Mouse (Mus musculus): ENCODE results near the gene Psma6. TPM values are rescaled to one million over a fixed set of nuclear protein-coding genes. Genes with fewer than 3 reads are reported as not detected.

The Psma6 gene
- polyA plus RNA-seq, 1 experiment from 2014 or later: 419 TPM

DNA sequence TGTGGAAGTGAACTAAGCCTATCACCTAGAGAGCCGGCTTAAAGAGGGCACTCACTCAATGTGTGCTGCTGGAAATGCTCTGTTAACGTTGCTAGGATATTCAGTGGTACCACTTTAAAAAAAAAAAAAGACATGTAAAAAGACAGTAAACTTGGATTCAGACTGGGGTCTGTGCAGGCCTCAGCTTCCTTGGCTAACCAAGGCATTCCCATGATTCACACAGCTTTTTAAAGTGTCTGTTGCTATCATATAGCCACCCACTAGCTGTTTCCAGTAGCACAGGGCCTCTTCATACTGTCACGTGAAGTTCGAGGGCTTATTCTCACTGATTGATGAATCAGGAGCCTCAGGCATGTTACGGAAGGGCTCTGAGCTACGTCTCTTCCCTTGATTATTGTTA lies 78.4 kb downstream of the Psma6 start:
- ATAC-seq (ENCODE audit: low FRiP score): no peak
- Histone ChIP-seq H3K4me1 (peaks cover 41% of the 10 kb centered on the region), H3K9ac (no peak overlapping the region), H3K36me3 (no peaks in the 10 kb centered on the region), H3K27ac (no peak overlapping the region), H3K27me3 (no peaks in the 10 kb centered on the region), H3K9me3 (replicated peaks) (no peaks in the 10 kb centered on the region), H3K4me2 (replicated peaks) (no peak overlapping the region), H3K4me3 (no peak overlapping the region)
- 74% methylated on average over 6 of the region's 6 CpGs for WGBS

DNA sequence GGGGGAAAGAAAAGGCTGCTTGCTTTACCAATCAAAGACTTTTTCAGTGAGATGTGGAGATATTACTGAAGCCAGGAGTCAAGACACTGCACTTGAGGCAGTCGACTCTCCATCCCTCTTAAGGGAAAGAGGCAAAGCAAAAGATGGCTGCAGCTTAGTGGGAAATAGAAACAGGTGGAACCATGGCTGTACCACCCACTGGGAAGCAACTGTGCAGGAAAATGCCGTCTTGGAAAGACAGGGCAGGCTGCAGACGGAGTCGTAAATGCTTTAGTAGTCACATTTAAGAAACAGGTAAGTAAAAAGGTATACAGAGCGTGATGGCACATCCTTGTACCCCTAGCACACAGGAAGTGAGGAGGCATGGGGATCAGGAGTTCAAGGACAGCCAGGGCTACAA lies 79.1 kb downstream of the Psma6 start:
- H3K27ac ChIP-seq: peak overlapping the region; percentile 55; the same call in 1 of the 2 replicates

DNA sequence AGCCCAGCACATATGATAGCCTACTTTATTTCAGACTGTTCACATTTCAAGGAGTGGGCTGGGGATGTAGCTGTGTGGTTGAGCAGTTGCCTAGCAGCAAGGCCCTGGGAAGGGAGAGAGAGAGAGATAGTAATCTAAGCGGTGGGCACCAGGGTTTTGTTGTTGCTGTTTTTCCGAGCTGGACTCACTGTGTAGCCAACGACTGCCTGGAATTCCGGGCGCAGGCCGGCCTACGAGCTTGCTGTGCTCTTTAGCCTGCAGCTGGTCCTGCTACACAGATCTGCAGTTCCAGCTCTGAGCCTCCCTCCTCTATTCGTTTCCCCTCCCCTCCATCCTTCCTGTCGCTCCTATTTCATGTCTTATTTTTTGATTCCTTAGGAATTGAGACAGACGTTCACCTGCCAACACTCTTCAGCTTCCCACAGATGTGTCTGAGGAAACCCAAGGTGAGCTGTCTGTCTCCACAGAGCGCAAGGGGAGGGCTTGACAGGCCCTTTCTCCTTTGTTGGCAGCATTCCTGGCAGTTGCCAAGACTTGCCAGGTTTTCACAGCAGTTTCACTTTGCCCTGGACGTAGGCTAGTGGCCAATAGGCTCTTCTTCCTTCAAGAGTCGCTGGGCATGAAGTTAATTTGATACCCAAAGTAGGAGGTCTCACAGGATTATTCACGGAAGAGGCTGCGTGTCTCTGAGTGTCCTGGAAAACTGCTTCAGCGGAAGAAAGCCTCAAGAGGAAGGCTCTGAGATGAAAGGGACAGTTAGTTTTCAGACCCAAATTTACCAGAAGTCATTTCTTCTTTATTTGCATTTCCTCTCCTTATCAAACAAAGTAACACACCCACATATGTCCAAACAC lies 80.2 kb downstream of the Psma6 start:
- peaks cover 45% of the 10 kb centered on the region for H3K4me1 ChIP-seq
- H3K27ac ChIP-seq: peak overlapping the region; percentile 71
- no peaks in the 10 kb centered on the region for H3K27me3 ChIP-seq
- ATAC-seq (ENCODE audit: low FRiP score): peak; percentile 69
- no peaks in the 10 kb centered on the region for H3K9me3 ChIP-seq (replicated peaks)
- no peaks in the 10 kb centered on the region for H3K36me3 ChIP-seq
- 23% methylated on average over 16 of the region's 16 CpGs for WGBS
- no peak overlapping the region for H3K4me3 ChIP-seq
- H3K4me2 ChIP-seq (replicated peaks): peak overlapping the region; percentile 16; the same call in 1 of the 2 replicates
- H3K9ac ChIP-seq: 0 out of 2 replicates have a peak overlapping the region, but pooled peaks have one; percentile 6

More for the DNA sequence above, 79.1 kb downstream of the Psma6 start:
- ATAC-seq (ENCODE audit: low FRiP score): no peak
- WGBS: 72% methylated on average over 5 of the region's 5 CpGs
- no peaks in the 10 kb centered on the region for H3K36me3 ChIP-seq
- H3K4me3 ChIP-seq: no peak overlapping the region
- no peaks in the 10 kb centered on the region for H3K9me3 ChIP-seq (replicated peaks)
- no peaks in the 10 kb centered on the region for H3K27me3 ChIP-seq
- no peak overlapping the region for H3K9ac ChIP-seq
- no peak overlapping the region for H3K4me2 ChIP-seq (replicated peaks)
- peaks cover 45% of the 10 kb centered on the region for H3K4me1 ChIP-seq

DNA sequence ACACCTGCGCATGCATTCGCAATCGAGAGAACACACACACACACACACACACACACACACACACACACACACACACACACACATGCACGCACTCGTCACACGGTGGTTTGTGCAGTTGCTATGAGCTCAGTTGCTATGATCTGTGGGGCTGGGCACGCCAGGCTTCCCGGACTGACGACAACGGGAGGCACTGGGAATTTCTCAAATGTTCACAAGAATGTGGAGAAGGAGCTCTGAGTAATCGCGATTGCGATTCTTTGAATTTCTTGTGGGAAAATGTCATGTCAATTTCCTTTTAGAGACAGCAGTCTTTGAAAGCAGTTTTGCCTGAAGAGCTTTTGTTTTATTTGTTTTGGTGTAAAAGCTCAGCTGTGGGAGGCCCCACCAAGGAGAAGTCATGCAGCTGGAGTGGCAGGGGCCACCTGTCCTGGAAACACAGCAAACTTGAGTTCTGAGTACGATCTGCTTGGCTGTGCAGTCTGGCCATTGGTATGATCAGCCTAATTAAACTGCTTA lies 80.9 kb downstream of the Psma6 start:
- Histone ChIP-seq H3K9ac (no peak overlapping the region), H3K36me3 (no peaks in the 10 kb centered on the region), H3K4me2 (replicated peaks) (peak overlapping the region; percentile 16; the same call in 1 of the 2 replicates), H3K4me3 (no peak overlapping the region), H3K9me3 (replicated peaks) (no peaks in the 10 kb centered on the region), H3K27ac (peak overlapping the region; percentile 71; the same call in 1 of the 2 replicates), H3K4me1 (peaks cover 45% of the 10 kb centered on the region), H3K27me3 (no peaks in the 10 kb centered on the region)
- no peak for ATAC-seq (ENCODE audit: low FRiP score)
- 48% methylated on average over 14 of the region's 14 CpGs for WGBS

DNA sequence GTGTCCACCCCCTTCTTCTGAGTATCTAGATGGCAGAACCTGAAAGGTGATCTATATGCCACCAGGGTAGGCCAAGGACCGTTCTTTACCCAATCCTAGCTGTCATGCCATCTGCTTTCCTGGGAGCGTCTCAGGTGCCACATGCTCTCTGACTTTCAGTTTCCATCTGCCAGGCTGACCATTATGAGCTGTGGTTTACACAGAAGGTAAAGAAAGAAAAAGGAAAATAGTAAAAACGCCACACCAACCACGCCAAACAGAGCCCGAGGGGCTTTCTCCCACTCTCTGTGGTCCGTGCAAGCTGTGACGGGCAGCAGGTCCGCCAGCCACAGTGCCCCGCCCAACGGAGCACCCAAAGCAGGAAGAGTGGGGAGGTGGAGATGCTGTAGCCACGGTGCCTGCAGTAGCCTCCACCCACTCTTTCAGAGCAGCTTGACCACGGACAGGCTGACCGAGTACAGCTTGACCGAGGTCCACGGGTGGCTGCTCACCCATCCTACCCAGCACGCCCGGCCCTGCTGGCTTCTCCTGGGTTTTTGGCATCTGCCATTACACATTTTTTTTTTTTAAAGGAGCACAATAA lies 81.5 kb downstream of the Psma6 start:
- Histone ChIP-seq H3K4me2 (replicated peaks) (no peak overlapping the region), H3K9me3 (replicated peaks) (no peaks in the 10 kb centered on the region), H3K9ac (no peak overlapping the region), H3K36me3 (no peaks in the 10 kb centered on the region), H3K27ac (no peak overlapping the region), H3K4me1 (peaks cover 46% of the 10 kb centered on the region), H3K4me3 (no peak overlapping the region), H3K27me3 (no peaks in the 10 kb centered on the region; the same call in 1 of the 2 replicates)
- WGBS: 79% methylated on average over 17 of the region's 17 CpGs
- no peak for ATAC-seq (ENCODE audit: low FRiP score)

DNA sequence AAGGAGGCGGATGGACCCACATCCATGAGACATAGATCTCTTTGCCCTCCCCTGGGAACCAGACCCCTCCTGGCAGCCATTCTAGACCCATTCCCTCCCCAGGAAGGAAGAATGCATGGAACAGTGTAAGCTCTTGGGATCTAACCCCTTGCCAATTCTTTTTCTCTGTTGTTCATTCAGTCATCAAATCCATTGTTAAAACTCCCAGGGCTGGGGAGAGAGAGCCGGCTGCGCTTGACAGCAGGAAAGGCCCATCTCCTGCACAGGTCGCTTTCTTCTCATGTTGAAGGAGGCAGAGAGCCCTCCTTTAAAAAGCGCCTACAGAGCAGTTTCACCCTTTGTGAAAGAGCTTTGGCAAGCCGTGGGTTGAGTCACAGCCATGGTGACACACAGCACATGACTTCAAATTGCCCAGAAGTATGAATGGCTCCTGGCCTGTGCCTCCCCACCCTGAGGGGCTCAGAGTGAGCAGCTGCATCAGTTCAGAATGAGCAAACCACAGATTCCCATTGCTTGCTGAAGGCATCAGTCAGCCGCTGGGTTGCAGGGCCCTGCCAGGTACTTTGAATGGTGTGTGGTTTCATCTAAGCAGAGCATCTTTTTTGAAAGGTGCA lies 82.2 kb downstream of the Psma6 start:
- Histone ChIP-seq H3K9me3 (replicated peaks) (no peaks in the 10 kb centered on the region), H3K27ac (no peak overlapping the region), H3K4me3 (no peak overlapping the region), H3K36me3 (no peaks in the 10 kb centered on the region), H3K4me2 (replicated peaks) (no peak overlapping the region), H3K9ac (no peak overlapping the region), H3K4me1 (peaks cover 46% of the 10 kb centered on the region), H3K27me3 (no peaks in the 10 kb centered on the region; the same call in 1 of the 2 replicates)
- 48% methylated on average over 7 of the region's 7 CpGs for WGBS
- ATAC-seq (ENCODE audit: low FRiP score): no peak

DNA sequence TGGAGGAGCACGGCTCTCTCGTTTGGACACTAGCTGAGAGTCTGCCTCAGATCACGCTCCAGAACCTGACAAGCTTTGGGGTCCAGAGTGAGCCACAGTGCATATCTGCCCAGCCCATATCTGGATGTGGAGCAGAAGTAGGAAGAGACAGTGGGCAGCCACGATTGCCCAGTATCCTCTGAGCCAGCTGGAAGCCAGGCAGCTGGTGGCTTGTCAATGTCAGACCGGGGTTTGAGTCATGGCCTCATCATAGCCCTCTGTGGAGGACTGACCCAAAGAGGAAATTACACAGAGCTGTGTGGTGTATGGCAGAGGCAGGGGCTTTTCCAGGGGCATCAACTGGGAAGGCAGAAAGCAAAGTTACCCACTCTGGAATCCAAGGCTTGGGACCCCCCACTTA lies 82.8 kb downstream of the Psma6 start:
- H3K36me3 ChIP-seq: no peaks in the 10 kb centered on the region
- no peak overlapping the region for H3K4me2 ChIP-seq (replicated peaks)
- H3K27me3 ChIP-seq: no peaks in the 10 kb centered on the region; the same call in 1 of the 2 replicates
- peaks cover 41% of the 10 kb centered on the region for H3K4me1 ChIP-seq
- H3K4me3 ChIP-seq: no peak overlapping the region
- no peak overlapping the region for H3K27ac ChIP-seq
- no peak overlapping the region for H3K9ac ChIP-seq
- H3K9me3 ChIP-seq (replicated peaks): no peaks in the 10 kb centered on the region
- ATAC-seq (ENCODE audit: low FRiP score): no peak
- WGBS: 58% methylated on average over 5 of the region's 5 CpGs

DNA sequence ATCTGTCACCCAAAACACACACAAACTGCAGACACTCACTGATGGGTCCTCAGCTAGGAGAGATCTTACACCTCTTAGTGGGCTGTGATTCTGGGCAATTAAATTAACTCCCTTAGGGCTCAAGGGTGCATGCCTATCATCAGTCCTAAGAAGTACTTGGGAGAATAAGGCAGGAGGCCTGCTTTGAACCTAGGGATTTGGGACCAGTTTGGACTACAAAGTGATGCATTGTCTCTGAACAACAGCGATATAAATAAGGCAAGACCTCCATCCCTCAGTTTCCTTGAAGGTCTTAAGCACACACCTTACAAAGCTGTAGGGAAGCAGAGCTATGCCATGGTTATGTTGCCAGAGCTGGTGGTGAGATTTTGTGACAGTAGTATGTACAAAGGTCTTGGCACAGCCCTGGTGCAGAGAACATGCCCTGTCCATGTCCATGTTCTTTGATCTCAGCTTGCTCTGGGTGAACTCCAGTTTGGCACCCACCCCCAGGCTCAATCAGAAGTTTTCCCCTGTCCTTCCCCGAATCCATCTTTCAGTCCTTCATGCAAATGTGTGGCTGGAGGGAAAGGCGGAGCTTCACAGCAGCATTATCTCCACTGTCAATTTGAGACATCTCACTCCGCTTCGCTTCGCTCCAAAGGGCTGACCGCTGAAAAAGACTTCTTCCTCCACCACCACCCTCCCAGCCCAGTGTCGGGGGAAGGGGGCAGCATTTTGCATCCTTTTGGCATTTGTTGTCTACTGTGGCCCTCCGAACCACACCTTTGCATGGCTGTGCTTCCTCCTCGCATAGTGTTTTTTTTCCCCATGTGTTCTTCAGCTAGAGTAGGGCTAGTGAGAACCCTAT lies 83.5 kb downstream of the Psma6 start:
- ATAC-seq (ENCODE audit: low FRiP score): no peak
- Histone ChIP-seq H3K9ac (no peak overlapping the region), H3K4me2 (replicated peaks) (no peak overlapping the region)

More for the DNA sequence above, 83.5 kb downstream of the Psma6 start:
- Histone ChIP-seq H3K36me3 (no peaks in the 10 kb centered on the region), H3K4me3 (no peak overlapping the region), H3K4me1 (peaks cover 41% of the 10 kb centered on the region), H3K9me3 (replicated peaks) (no peaks in the 10 kb centered on the region), H3K27ac (no peak overlapping the region), H3K27me3 (no peaks in the 10 kb centered on the region; the same call in 1 of the 2 replicates)
- WGBS: 43% methylated on average over 10 of the region's 10 CpGs

Other genes with a start within 250 kb of the Psma6 start
- gene Srp54b, start 229.1 kb upstream of the Psma6 start, polyA plus RNA-seq (2016; fragmentation: Nextera tagmentation; extraction: Ambion mirVana): 59.5 and 65.2 TPM in 2 replicates
- gene 1700047I17Rik2, start 184.6 kb upstream of the Psma6 start, polyA plus RNA-seq (2016; fragmentation: Nextera tagmentation; extraction: Ambion mirVana): 0.09 and 3.7 TPM in 2 replicates
- 71.0 and 84.8 TPM in 2 replicates for gene Srp54c, start 154.1 kb upstream of the Psma6 start, polyA plus RNA-seq (2016; fragmentation: Nextera tagmentation; extraction: Ambion mirVana)
- 12.0 and 13.3 TPM in 2 replicates for gene 1110008L16Rik, start 84.6 kb upstream of the Psma6 start, polyA plus RNA-seq (2016; fragmentation: Nextera tagmentation; extraction: Ambion mirVana)
- 26.2 and 29.5 TPM in 2 replicates for gene Ppp2r3c, start 81.2 kb upstream of the Psma6 start, polyA plus RNA-seq (2016; fragmentation: Nextera tagmentation; extraction: Ambion mirVana)
- gene Nfkbia, start 108.4 kb downstream of the Psma6 start, polyA plus RNA-seq (2016; fragmentation: Nextera tagmentation; extraction: Ambion mirVana): 42.8 and 49.1 TPM in 2 replicates
- gene Aldoart2, start 181.0 kb downstream of the Psma6 start, polyA plus RNA-seq (2016; fragmentation: Nextera tagmentation; extraction: Ambion mirVana): not detected in 2 replicates
- 1.8 and 2.6 TPM in 2 replicates for gene Insm2, start 215.2 kb downstream of the Psma6 start, polyA plus RNA-seq (2016; fragmentation: Nextera tagmentation; extraction: Ambion mirVana)

Measured in hindbrain, embryonic 12.5 days (tissue).